Mouse (Mus musculus) kidney, adult 8-10 months (tissue): ENCODE results near the gene Mrgpre.

Source experiments
- DNase-seq, 2 experiments: peaks; one replicate each; pipeline ENCODE4 v3.0.0; 2022

Gene Mrgpre

DNA sequence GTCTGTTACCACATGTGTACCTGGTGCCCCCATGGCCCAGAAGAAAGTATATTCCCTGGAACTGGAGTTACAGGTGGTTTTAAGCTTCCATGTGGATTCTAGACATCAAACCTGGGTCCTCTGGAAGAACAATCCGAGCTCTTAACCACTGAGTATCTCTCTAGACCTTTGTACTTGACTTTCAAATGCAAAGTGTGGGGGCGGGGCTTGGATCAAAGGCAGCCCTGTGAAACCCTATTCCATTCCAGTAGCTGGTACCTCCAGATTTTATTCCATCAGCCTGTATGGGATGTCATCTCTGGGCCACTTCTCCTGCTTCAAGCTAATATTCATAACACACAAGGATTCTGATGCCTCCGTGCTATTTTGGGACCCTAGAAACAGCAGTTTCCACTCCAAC is 8.2 kb downstream of the Mrgpre start:
- DNase-seq = peak; percentile 30 to 39

DNA sequence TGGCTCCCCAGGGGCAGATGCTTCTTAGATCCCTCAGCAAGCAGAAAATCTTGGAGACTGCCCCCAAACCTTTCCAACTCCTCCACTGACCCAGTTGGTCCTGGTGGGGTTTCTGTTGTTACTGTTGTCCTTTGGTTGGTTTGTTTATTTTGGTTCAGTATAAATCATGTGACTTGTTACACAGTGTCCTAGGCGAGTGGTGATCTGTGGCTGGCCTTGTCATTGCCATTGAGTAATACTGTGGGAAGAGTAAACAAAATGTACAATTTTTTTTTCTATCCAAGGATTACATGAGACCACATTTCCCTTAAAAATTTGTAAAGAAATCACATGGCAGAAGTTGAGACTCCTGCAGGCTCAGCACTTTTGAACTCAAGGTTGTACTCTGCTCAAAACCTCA is 14.8 kb downstream of the Mrgpre start:
- DNase-seq = no peak

DNA sequence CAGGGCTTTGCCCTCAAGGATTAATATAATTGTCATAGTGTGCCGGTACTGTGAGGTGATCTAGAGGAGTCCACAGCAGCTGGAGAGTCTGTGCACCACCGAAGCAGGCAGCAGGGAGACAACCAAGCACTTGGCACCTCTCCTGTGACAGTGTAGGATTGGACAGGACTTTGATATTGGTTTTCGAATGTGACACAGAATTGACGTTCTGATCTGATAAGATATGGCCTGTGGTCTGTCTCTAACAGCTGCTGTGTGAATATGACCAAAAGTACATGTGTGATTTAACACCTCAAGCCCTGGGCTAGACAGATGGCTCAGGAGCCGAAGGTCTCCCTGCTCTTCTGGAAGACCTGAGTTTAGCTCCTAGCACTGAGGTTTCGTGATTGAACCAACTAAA is 16.0 kb downstream of the Mrgpre start:
- no peak for DNase-seq

DNA sequence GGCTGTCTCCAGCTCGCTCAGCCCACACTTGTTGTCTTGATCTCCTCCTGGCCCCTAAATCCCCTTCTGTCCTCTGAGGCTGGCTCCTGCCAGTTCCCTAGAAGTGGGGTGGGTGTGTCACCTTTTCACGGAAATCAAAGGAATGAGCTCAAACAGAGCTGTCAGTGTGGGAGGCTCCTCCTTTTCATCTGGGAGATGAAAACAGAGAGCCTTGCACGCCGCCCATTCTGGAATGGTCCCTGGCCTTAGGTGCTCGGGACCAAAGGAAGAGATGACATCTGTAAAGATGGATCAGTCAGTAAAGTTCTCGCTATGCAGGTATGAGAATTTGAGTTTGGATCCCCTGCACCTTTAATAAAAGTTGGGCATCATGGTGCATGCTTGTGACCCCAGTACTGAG is 17.4 kb downstream of the Mrgpre start, which contains the start of gene Mrgprg:
TSS of gene Mrgprg (minus strand) at position 101 of the 400 bp plus-strand sequence.
- DNase-seq = no peak

DNA sequence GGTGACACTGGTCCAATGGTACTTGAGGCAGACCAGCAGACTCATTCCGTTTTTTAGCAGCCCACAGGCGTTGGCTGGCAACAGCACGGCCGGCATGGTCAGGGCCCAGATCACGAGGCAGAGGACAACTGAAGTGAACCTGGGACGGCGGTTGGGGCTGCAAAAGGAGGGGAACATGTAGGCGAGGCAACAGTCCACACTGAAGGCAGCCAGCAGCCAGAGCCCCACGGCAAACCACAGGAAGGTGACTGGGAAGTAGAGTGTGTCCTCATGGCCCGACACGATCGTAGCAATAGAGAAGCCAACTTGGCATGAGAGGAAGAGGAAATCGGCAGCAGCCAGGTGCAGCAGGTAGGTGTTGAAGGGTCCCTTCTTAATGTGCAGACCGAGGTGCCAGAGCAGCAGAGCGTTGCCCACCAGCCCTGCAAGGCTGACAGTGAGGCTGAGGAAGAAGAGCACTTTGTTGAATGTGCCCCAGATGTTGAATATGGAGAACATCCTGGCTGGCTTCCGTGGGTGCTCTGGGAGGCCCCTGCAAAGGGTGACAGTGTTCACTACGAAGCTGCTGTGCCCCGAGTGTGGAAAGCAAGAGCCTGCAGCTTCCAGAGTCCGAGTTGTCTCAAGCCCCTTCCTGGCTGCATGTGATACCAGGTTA is 19.3 kb downstream of the Mrgpre start:
- DNase-seq = no peak

DNA sequence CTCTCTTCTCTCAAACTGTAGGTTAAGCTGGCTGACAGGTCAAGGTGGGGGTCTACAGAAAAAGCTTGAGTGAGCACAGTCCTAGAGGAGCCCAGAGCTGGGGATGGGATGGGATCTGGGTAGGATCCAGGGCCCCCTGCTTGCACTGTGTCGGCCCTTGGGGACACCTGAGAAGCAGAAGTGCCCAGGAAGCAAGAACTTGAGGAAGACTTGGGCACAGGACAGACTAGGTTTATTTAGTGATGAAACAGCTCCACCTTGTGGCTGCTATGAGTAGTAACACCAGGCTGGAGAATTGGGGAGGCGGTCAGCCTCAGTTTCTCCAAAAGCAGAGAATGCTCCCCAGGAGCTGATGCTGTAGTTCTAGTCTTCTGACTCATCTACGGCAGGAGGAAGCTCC is 20.5 kb downstream of the Mrgpre start:
- no peak for DNase-seq

DNA sequence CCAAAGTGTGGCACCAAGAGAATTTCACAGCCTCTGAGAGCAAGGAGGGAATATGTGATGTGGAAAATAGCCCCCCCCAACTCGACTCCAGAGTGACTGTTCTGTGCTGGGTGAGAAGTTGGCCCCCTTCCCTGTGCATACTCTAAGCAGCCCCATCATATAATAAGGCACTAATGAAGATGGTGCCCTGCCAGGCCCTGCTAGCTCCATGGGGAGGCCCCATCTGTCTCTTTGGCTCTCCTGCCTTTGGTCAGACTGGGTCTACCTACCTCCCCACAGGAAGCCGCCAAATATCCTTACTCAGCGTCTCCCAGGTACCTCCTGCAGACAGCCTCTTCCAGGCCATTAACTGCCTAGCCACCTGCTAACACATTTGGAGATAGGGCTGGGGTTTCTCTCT is 25.3 kb downstream of the Mrgpre start:
- DNase-seq = no peak

DNA sequence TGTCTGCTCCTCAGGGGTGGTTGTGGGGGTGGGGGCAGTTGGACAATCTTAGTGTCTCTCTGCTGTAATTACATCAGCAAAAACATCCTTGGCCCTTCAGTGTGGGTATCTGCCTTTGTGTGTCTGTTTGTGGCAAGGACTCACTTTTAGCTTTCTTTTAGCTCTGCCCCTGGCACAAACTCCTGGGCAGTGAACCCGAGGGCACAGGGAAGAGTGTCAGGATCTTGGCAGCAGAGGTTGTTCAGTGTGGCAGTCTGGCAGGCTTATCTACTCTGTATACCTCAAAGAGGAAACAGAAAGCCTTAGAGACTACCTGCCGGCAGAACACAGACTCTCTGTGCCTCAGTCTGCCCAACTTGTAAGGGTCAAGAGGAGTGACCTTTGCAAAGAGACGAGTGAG is 26.6 kb downstream of the Mrgpre start:
- peak; percentile 22 to 36 for DNase-seq

DNA sequence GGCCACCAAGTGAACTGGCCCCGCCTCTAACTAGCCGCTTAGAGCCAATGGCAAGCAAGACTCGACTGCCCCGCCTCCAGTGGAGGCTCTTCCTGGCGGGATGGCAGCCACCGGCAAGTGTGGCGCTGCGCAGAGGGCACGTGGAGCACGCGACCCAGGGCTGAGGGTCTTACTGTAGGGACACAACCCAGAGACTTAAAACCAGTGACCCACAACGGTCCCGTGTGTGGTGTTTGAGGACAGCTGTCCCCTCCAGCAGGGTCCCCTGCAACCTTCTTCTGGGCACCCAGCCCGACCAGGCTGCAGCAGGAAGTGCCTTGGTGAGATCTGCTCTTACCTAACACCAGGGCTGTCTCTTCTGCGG is 27.3 kb downstream of the Mrgpre start:
- DNase-seq = peak; percentile 77 to 81

DNA sequence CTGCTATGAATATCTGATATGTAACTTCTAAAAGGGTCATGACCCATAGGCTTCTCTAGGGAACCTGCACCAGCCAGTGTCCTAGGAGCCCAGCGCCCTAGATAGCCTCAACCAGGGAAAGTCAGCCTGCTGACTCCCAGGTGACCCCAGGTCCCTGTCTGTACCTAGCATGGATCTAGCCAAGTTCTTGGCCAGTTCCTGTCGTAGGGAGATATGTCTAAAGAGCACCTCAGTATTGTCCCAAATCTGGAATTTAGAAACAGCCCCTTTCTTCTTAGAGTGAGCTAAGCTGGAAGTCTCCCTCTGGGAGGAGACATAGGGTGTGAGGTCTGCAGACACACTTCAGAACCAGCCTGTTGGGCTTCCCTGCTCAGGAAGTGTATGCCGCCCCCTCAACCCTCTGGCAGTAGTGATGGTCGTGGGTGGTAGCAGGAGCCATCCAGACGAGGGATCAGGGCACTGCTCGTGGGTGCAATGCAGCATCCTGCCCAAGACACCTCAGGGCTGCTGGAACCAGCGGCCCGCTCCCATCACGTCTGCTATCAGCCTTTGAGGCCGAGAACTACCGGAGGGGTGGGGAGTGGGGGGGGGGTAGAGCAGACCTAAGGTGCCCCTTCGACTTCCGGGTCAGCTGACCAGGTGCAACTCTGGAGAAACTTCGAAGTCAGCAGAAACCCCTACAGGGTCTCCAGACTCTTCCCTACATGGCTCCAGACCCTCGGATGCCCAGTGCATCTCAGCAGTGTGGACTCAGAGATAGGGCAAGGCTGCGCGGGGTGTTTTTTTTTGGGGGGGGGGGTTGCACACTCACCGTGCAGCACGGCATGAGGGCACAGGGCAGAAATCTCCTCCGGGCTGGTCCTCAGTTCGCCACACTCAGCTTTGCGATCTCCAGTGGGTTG is 27.9 kb downstream of the Mrgpre start, which contains the start of gene Osbpl5:
TSS of gene Osbpl5 (minus strand) at position 861 of the 902 bp plus-strand sequence.
- no peak for DNase-seq

DNA sequence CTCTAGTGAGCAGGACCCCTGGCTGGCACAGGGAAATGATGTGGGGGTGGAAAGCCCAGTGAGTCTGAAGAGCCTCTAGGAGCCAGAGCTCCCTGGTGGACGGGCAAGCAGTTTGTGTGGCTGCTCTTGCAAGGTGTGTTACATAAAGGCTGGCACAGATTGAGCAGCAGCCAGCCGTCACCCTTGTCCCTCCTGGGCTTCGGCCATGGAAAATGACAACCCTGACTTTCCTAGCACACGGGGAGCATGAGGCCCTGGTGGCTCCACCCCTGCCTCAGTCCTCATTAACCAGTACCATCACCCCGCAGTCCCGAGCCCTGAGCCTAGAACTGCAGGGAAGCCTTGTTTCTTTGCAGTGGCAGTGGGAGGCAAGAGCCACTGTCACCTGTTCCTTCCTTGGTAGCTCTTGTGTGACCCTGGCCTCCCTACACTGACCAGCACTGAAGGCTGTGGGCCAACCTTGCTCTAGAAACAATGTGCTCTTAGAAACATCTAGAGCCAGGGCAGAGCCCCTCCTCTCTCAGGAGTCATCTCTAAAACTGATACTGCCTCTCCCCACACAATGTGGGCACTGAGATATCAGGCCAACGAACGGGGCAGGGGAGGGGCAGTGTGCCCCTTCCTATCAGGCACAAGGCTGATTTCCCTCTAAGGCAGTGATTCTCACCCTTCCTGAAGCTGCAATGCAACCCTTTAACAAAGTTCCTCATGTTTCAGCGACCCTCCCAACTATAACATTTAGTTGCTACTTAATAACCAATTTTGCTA is 28.8 kb downstream of the Mrgpre start:
- DNase-seq = peak in 1 of 2 experiments; percentile 22

DNA sequence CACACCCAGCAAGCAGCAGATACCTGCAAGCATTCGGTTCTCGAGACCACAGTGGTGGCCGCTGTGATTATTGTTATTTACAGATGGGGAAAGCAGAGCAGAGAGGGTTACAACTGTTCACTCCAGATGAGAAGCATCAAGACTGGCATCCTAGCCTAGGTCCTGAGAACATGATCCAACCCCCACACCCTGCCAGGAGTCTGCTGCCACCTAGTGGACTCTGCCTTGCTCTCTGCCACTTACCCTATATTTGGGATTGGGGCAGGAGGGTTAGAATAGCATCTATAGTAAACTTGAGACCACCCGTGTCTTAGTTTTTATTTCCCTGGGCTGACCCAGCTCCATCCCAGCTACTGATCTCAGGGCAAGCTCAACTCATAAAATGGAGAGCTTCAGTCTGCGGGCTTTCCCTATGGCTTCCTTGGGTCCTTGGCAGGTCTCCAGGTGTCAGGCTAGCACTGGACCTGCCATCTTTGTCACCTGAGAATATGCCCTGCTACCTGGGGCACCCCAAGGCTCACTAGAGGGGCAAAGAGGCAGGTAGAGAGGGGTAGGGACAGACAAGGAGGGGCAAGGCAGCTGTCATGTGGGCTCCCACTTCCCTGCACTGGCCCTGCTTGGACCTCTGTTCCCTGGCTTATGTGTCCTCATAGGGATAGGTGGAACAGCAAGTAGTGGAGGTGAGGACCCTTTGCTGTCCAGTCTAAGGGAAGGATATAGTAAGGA is 30.1 kb downstream of the Mrgpre start:
- peak; percentile 33 to 65 for DNase-seq

DNA sequence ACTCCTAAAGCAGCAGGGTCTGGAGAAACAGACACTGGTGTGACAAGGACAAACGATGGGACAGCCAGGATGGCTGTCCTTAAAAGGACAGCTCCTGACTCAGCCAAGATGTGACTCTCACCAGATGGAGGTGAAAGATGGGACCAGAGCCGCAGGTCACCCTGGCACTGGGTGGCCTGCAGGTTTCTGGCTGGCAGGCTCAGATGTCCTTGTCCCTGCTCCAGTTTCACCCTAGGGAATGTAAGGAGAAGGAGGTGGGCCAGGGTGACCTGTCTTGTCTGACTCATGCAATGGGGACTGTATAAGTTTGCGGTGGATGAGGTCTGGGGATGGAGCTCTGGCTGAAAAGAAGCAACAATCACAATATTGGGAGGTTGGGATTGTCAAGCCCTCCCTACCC is 31.7 kb downstream of the Mrgpre start:
- no peak for DNase-seq

DNA sequence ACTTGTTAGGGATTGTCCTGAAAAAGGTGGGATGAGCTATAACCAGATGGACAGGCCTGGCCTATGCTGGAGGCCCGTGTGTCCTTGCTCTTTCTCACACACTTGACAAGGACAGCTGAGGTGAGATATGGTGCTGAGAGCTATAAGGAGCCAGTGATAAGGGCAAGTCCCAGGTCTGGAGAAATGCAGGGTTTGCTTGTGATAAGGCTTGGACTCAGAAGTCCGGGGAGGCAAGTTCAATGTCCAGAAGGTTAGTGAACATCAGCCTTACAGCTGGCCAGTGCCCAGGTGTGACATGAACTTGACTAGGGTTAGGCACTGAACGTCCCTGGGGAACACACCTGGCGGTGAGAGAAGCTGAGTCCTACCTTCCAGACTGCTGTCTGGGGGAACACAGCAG is 32.2 kb downstream of the Mrgpre start:
- no peak for DNase-seq

DNA sequence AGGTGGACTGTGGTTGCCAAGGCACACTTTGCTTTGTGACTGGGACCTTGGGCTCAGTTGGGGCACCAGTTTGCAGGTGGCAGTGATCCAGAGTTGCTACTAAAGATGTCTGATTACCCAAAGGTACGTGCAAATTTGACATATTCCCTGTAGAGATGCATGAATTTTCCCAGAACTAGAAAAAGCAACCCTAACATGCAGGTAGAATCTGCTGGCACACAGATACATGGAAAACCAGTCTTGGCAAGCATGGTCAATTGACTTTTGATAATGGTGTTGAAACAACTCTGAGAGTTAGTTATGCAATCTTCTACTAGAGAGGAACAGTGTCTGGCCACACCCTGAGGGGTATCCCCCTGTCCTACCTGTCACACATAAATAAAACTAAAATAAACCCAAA is 32.9 kb downstream of the Mrgpre start:
- DNase-seq = no peak

DNA sequence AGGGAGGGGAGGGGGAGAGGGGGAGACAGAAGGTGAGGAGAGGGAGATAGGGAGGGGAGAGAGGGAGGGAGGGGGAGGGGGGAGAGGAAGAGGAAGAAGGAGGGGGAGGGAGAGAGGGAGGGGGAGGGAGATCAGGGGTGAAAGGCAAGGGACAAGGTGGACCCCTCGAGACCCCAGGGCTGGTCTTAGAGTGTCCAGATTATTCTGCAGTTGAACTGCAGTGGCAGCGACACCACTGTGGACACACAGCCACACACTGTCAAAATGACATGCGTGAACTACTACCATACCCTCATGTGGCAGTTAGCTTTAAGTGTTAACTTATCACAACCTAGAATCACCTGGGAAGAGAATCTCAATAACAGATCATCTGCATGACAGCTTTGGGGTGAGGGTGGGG is 35.3 kb downstream of the Mrgpre start:
- DNase-seq = no peak

DNA sequence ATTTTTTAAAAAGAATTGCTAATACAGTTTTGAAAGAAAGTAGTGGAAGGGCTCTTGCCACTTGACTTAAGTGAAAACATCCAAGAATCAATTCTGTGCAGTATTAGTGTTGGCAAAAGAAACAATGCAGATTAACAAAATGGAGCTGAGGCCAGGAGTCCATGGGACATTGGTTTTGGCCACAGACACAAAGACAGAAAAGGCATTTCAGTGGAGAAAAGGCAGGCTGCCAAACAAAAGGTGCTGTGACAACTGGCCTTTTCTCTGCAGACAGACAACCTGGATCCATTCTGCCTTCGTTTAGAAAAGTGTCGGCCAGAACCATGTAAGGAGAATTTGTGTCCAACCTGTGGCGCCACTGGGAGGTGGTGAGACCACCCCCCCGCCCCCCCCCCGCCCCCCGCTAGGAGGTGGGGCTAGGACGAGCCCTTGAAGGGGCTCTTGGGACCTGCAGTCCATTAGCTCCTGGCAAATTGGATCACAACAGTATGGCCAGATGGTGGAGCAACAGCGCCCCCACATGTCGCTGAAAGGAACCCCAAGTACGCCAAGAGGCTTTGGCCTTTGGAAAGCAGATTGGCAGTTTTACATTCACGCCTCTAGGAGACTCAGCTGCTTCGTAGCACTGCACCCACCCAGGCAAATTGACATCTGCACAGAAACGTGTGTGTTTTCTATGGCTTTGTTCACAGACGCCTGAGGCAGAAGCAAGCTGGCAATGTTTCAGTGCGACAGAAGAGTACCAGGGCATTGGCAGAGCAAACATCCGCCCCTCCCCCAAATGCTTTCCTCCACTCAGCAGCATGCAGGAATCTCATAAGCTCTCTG is 36.0 kb downstream of the Mrgpre start:
- peak; percentile 81 to 90 for DNase-seq

DNA sequence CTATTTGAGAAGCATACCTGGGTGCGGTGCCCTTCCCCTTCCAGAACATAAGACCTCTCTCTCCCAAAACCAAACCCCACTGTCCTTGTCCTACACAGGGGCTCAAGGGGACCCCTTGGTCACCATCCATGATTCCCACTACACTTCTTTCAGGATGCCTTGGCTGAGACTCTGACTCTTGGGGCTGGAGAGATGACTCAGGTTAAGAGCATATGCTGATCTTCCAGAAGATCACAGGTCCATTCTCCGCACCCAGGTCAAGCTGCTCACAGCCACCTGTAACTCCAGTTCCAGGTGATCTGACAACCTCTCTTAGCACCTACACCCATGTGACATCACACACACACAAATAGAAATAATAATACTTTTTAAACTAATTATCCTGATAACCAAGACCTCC is 43.6 kb downstream of the Mrgpre start:
- no peak for DNase-seq

DNA sequence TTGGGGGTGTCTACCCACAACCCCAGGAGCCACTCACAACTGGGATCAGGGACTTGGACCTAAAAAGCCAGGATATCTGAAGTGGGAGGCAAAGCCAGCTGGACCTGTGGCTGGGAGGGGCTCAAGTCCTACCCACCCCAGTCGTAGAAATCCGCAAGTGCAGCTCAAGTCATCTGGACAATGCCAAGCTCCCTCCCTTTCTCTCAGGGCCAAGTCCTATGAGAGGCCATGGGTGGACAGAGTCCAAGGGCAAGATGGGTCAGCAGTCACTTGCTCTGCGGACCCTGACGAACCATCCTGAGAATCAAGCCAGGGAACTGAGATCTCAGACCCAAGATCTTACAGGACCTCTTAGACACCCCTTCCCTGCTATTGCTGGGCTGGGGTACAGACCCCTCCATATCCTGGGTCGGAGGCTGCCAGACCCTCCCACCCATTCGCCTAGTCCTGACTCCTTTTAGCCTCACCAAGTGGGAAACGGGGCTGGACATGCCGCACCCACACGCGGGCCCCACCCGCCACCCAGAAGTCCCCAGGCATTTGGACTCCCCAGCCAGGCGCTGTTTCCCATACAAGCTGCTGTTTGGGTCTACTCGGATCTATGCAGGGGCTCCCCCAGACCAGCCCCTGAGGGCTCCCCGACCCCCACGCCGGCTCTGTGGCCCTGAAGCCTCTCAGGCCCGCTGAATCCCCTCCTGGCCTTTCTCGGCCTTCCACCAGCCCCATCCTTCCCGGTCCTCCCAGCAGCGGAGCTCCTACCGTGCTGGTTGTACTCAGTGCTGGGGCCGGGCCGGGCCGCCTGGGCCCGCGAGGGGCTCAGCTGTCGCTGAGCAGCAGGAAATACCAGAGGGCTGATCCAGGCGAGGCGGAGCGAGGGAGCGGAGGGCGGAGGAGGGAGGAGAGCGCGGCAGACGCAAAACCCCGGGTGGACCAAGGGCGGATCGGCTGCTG is 44.5 kb downstream of the Mrgpre start:
- peak; percentile 82 to 84 for DNase-seq

DNA sequence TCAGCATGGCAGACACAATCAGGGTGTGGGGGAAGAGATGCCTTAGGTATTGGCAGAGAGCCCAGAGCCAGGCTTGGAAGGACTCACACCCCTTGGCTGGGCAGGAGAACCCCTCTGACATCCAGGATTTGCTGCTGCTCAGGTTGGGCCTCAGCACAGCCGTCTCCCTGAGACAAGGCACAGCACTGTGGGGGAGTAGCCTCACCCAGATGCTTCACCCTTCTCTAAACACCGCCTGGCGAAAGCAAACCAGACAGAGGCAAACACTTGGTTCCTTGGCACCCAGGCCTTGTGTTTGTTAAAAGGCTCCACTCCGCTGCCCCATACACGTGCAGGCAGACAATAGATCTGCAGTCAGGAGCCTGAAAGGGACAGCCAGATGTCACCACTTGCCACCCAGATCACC is 45.7 kb downstream of the Mrgpre start:
- DNase-seq = peak in 1 of 2 experiments; percentile 20

DNA sequence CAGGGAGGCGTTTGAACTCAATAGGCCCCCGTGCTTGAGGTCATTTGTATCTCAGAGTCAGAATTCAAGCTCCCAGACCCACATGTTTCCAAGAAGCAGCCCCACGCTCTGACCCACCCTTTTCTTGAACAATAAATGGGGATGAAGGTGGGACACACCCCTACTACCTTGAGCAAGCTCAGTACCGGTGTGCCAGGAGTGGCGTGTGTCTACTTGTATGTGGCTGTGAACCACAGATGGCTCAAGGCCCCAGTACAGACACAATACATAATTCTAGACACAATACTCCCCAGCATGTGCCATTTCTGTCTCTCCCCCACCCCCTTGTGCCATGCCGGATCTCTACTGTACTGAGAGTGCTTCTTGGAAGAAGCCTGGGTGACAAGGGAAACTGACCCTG is 46.1 kb downstream of the Mrgpre start:
- DNase-seq = no peak
